Mouse (Mus musculus) lung, adult 2 months (tissue): ENCODE data around the gene Gipc3. TPM values are rescaled to one million over a fixed set of nuclear protein-coding genes. Genes with fewer than 3 reads are reported as not detected.
A peak's percentile ranks its signal among the peaks of the same experiment; 100 is the strongest.

Experiments
- DNase-seq: peaks from one replicate; pipeline ENCODE4 v3.0.0; 2022
- H3K4me1 ChIP-seq: fragments of 200-500 bp; 2 replicates; pipeline ENCODE4 v1.6.1; 2011; ENCODE audit warnings: low read length; ENCODE audit not compliant: control insufficient read depth, insufficient read depth
- H3K4me3 ChIP-seq: fragments of 200-500 bp; replicated peaks from 2 replicates; pipeline ENCODE3; 2011; ENCODE audit warnings: low read depth, mild to moderate bottlenecking, control low read depth, low read length; ENCODE audit errors: extremely low read depth
- CTCF ChIP-seq: fragments of 200-500 bp; IDR thresholded peaks from 2 replicates; pipeline ENCODE4 v1.5.1; 2011; ENCODE audit warnings: mild to moderate bottlenecking, low read length, control low read depth; ENCODE audit not compliant: insufficient read depth
- POLR2A ChIP-seq: fragments of 200-500 bp; IDR thresholded peaks from 2 replicates; pipeline ENCODE4 v1.6.1; 2011; ENCODE audit warnings: low read depth, mild to moderate bottlenecking, control low read depth, low read length, borderline replicate concordance; ENCODE audit errors: extremely low read depth
- WGBS: fragments of 180-500 bp; shearing (Covaris S2); methylation state at CpG from one replicate; pipeline ENCODE4 v1.1.7; 2018; 5-methylcytosine and 5-hydroxymethylcytosine counted together
- polyA plus RNA-seq: library from polyadenylated mRNA; depleted of rRNA; stranded (reverse); fragments of >200 nt; gene quantifications from 2 replicates; pipeline ENCODE4 v1.2.3, GENCODE M21; 2012

Gene Gipc3
- polyA plus RNA-seq, 1 experiment: 11.2 TPM

DNA sequence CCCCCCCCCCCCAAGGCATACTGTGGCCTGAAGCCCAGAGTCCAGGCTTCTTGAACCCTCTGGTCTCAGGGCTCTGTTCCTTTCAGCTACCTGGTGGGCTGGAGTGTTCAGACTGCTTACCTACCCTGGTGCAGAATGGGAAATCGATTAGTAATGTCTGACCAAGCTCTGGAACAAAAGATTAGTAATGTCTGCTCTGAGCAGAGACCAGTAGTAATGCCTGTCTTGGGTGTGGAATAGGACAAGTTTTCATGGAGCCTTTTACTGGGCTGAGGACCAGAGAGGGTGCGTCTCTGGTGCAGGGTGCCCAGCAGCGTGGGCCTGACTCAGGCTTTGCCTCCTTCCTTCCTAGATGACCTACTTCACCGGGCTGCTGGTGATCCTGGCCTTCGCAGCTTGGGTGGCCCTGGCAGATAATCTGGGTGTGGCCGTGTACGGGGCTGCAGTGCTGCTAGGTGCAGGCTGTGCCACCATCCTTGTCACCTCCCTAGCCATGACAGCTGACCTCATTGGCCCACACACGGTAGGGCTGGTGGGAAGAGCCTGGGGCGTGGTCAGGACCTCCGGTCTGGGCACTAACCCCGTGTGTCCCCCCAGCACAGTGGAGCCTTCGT is 19.4 kb upstream of the Gipc3 start:
- no peak for DNase-seq
- peaks cover 11% of the 10 kb centered on the region; the same call in 1 of the 2 replicates for H3K4me1 ChIP-seq
- TF ChIP-seq POLR2A (no peak), CTCF (no peak)
- H3K4me3 ChIP-seq: no peak overlapping the region
- 55% methylated on average over 12 of the region's 12 CpGs for WGBS

DNA sequence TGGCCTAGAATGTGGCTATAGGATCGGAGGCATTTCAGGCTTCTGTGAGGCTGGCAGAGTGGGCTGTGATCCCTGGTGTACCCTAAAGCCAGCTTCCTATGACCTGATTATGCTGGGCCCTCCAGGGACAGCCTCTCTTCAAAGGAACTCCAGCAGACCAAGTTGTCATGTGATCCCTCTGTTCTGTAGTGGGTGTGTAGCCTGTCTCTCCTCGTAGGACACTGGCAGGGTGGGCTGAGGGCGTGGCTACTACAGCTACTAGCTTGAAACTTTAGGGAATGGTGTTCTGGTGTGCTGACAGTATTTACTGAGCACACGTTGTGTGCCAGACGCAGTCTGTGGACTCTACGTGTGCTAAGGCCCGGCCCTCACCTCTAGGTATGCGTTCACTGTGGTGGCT is 17.7 kb upstream of the Gipc3 start:
- TF ChIP-seq POLR2A: no peak
- TF ChIP-seq CTCF: no peak
- Histone ChIP-seq H3K4me3 (no peak overlapping the region), H3K4me1 (peaks cover 11% of the 10 kb centered on the region; the same call in 1 of the 2 replicates)
- WGBS: 68% methylated on average over 8 of the region's 8 CpGs
- DNase-seq: no peak

DNA sequence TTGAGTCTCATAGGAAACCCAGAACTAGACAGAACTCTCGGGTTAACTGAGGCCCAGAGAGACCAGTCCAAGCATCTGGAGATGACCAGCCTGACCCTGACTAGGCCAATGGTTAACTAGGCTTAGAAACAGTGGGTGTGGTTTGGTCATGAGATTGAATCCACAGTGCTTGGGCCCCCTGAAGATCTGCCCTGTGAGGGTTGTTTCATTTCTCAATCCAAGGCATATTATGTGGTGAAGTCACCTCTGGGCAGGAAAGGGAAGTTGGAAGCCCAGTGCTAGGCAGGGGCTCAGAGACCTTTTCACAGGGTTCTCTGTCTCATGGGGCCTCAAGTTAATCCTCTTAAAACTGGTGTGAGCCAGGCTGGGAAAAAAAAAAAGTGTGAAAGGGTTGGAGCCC is 15.8 kb upstream of the Gipc3 start:
- Histone ChIP-seq H3K4me3 (no peak overlapping the region), H3K4me1 (peaks cover 9% of the 10 kb centered on the region; the same call in 1 of the 2 replicates)
- DNase-seq: no peak
- TF ChIP-seq POLR2A (no peak), CTCF (no peak)
- WGBS: 59% methylated on average over 1 of the region's 1 CpGs

- TF ChIP-seq POLR2A: no peak
- no peak for TF ChIP-seq CTCF
- no peak for DNase-seq
- Histone ChIP-seq H3K4me1 (peaks cover 8% of the 10 kb centered on the region; the same call in 1 of the 2 replicates), H3K4me3 (peak overlapping the region; percentile 87)
- 29% methylated on average over 4 of the region's 4 CpGs for WGBS
These were observed 15.1 kb upstream of the Gipc3 start for GRCm38 (mm10) chr10:81358209-81358608.

DNA sequence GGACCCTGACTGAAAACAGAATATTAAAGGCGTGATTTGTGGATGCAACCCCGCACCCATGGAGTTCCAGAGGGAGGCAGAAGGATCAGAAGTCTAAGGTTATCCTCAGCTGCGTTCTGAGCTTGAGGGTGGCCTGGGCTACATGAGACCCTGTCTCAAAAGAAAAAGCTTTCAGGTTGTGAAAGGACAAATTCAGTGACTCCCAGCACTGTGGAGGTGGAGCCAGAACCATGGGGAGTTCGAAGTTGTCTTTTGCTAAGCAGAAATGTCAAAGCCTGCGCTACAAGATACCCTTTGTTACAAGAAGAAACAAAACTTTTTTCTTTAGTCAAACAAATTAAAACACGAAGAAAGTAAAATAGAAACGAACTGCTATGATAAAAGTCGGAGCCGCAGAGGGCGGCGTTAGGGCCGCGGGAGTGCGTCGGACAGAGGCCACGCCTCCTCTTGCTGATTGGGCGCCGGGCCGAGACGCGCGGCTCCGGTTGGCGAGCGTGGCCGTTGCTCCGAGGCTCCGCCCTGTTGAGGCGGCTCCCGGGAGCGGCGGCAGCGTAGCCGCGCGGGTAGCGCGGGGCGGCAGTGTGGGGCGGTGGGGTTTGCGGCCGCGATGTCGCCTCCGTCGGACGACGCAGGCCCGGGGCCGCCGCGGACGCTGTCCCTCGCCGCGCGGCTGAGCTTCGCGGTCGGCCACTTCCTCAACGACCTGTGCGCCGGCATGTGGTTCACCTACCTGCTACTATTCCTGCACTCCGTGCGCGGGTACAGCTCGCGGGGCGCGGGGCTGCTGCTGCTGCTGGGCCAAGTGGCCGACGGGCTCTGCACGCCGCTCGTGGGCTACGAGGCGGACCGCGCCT is 14.2 kb upstream of the Gipc3 start, which contains the start of gene Mfsd12:
TSS of gene Mfsd12 (plus strand) at position 501 of the 854 bp plus-strand sequence.
- H3K4me1 ChIP-seq: peaks cover 7% of the 10 kb centered on the region; the same call in 1 of the 2 replicates
- WGBS: 2% methylated on average over 79 of the region's 79 CpGs
- TF ChIP-seq CTCF (no peak), POLR2A (peak; percentile 28; the same call in 1 of the 2 replicates)
- peak within 1 kb of the TSS; percentile 87 for H3K4me3 ChIP-seq
- DNase-seq: peak; percentile 88

DNA sequence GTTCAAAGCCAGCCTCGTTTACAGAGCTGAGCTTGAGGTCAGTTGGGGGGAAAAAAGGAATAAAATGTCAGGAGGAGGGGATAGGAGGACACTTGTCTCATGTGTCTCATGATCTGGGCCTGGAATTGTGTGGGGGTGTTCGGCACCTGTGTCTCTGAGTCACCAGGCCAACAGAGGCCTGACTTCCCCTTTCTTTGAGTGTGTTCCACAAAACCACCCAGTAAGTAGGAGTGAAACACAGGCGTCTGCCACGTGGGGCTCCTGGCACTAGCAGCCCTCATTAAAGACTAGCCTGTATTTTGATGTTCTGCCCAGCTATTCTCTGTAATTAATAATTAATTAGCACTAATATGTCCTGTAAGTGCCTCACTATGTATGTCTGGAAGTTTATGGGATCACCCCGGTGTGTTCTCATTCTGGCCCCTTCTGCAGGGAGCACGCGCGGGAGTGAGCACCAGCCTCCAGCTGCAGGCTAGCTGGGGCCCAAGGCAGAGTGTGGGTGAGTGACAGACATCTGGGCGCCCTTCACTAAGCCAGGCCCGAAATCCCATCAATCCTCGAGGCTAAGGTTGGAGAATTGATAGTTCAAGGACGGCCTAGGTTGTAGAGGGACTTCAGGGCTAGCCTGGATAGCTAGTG is 13.4 kb upstream of the Gipc3 start:
- TF ChIP-seq CTCF (no peak), POLR2A (no peak)
- Histone ChIP-seq H3K4me3 (no peak overlapping the region), H3K4me1 (peaks cover 7% of the 10 kb centered on the region; the same call in 1 of the 2 replicates)
- WGBS: 52% methylated on average over 12 of the region's 12 CpGs
- DNase-seq: no peak

DNA sequence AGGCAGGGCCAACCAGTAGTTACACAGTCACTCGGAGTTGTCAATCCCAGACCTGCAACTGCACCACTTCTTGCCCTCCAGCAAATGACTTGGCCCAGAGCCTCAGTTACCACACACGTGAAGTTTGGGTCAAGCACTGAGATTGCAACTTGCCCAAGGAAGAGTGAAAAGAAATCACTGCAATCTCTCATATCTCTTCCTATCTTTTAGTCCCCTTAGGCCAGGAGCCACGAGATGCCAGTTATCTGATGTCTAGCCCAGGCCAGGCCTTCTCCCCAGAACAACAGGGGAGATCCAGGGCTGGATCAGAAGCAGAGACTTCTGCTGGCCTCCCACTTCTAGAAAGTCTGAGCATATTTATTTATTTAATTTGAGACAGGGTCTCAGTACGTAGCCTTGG is 12.5 kb upstream of the Gipc3 start:
- WGBS: 75% methylated on average over 4 of the region's 4 CpGs
- no peak overlapping the region for H3K4me3 ChIP-seq
- peaks cover 7% of the 10 kb centered on the region; the same call in 1 of the 2 replicates for H3K4me1 ChIP-seq

DNA sequence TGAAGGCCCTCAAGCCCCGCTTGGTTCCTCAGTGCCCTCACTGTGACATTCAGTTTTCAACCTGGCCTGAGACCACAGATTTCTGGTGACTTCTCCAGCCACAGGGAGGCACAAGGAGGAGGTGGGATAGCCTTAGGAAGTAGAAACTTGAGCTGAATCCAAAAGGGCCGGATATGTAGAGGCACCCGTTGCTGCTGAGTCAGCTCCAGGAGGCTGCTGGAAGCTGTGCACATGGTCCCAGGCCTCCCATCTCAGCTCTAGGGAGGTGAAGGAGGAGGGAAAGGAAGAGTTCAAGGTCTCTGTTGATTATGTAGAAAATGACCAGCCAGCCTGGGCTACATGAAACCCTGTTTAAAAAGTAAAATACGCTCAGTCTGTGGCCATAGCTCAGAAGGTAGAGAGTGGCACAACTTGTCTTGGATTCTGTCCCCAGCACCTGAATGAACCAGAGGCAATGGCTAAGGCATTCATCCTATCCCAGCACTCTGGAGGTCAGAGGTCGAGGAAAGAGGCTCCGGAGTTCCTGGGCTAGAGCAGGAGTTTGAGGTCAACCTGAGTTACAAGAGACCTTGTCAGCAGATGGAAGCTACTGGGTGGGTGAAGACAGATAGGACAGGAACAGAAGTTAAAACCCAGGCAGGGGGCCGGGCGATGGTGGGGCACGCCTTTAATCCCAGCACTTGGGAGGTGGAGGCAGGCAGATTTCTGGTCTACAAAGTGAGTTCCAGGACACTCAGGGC is 11.8 kb upstream of the Gipc3 start:
- Histone ChIP-seq H3K4me3 (no peak overlapping the region), H3K4me1 (peaks cover 7% of the 10 kb centered on the region; the same call in 1 of the 2 replicates)
- no peak for TF ChIP-seq POLR2A
- TF ChIP-seq CTCF: no peak
- WGBS: 65% methylated on average over 9 of the region's 9 CpGs
- DNase-seq: no peak

More for the DNA sequence above, 12.5 kb upstream of the Gipc3 start:
- TF ChIP-seq CTCF: no peak
- no peak for TF ChIP-seq POLR2A
- no peak for DNase-seq

DNA sequence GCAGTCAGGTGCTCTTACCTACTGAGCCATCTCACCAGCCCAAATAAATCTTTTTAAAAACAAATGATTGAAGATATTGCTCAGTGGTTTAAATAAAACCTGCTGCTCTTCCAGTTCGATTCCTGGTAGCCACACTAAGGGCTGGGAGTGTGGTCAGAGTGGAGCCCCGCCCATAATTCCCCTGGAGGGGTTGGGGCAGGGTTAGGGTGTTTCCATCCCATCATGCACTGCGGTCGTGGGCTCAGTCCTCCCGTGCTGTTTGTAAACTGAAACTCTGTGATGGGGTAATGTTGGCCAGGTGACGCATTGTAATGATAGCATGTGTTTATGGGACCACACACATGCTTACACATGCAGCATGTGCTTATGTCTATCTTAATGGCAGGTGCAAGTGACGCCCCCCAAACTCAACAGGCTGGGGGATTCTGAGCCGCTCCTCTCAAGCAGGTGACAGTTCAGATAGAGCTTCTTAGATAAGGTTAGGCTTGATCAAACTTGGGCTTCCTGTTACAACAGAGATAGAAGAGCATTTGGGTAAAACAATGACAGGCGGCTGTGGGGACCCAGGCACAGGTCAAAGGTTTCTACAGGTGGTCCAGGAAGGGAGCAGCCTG is 8.7 kb upstream of the Gipc3 start:
- WGBS: 26% methylated on average over 9 of the region's 9 CpGs
- DNase-seq: no peak
- Histone ChIP-seq H3K4me1 (peaks cover 11% of the 10 kb centered on the region), H3K4me3 (no peak overlapping the region)
- TF ChIP-seq POLR2A: no peak
- TF ChIP-seq CTCF: no peak
